Mouse (Mus musculus) embryonic fibroblast, embryonic 13.5 days (primary cell): ENCODE measurements at regions not wholly inside any gene's neighbourhood (a gene's known extent, or its start where the extent isn't known, plus 50 kb on each side); places are given as distances from the start of the nearest gene placed in this dataset.

Experiments
- H3K27ac ChIP-seq: 2 replicates; pipeline ENCODE4 v1.5.1; 2012; ENCODE audit warnings: low read length, control low read depth, inconsistent platforms; ENCODE audit not compliant: insufficient read depth
- H3K4me1 ChIP-seq: 2 replicates; pipeline ENCODE4 v1.6.1; 2011; ENCODE audit warnings: low read length; ENCODE audit not compliant: control insufficient read depth, insufficient read depth
- H3K4me3 ChIP-seq: 2 replicates; pipeline ENCODE4 v1.5.1; 2011; ENCODE audit warnings: mild to moderate bottlenecking, control low read depth, low read length; ENCODE audit not compliant: insufficient read depth
- CTCF ChIP-seq: IDR thresholded peaks from 2 replicates; pipeline ENCODE4 v1.5.1; 2011; ENCODE audit warnings: mild to moderate bottlenecking, control low read depth, low read length, moderate library complexity, borderline replicate concordance; ENCODE audit not compliant: insufficient read depth
- POLR2A ChIP-seq: IDR thresholded peaks from 2 replicates; pipeline ENCODE4 v1.6.1; 2011; ENCODE audit warnings: low read depth, mild to moderate bottlenecking, control low read depth, low read length, moderate library complexity

- TF ChIP-seq POLR2A (no peak), CTCF (no peak)
- no peaks in the 10 kb centered on the region for H3K4me1 ChIP-seq
- no peak overlapping the region for H3K27ac ChIP-seq
- H3K4me3 ChIP-seq, result no peak overlapping the region
Measured at GRCm38 (mm10) chr6:105020672-105021071, 528.1 kb downstream of the Cntn6 start.

DNA sequence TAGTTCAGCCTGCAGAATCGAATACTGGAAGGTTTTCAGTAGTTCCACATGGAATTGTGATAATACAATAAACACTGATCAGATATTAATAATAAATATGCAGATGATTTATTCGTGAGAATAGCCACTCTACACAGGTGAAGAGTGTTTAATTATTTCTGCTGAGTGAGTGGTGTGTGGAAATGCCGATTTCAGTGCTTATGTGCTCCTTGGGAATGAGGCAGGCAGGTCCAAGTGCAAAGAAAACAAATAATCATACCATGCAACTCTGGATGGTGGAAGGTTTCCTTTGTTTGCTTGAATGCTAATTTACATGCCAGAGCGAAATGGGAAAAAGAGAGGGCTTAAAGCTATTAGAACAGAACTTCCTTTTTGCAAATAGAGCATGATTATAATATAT lies 528.6 kb downstream of the Cntn6 start:
- Histone ChIP-seq H3K4me3 (no peak overlapping the region), H3K27ac (no peak overlapping the region), H3K4me1 (no peaks in the 10 kb centered on the region)
- TF ChIP-seq CTCF, result no peak
- no peak for TF ChIP-seq POLR2A

DNA sequence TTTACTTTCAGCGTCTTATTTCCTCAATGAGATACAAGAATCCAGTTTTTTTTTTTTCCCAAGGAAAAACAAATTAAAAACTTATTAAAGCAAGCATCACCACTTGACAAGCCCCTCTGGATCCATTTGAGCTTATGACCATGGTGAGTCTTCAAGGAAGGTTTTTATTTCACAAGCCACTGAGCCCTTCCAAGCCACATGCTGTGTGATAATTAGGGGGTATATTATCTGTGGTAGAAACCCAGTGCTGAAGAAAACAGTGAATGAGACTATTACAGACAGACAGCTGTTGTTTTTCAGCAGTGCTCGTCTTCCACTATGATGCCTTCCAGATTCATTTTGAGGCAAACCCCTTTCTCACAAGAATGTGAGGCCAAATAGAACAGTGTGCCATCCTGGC lies 573.6 kb downstream of the Cntn6 start:
- Histone ChIP-seq H3K27ac (no peak overlapping the region), H3K4me1 (no peaks in the 10 kb centered on the region), H3K4me3 (no peak overlapping the region)
- TF ChIP-seq CTCF (no peak), POLR2A (no peak)

DNA sequence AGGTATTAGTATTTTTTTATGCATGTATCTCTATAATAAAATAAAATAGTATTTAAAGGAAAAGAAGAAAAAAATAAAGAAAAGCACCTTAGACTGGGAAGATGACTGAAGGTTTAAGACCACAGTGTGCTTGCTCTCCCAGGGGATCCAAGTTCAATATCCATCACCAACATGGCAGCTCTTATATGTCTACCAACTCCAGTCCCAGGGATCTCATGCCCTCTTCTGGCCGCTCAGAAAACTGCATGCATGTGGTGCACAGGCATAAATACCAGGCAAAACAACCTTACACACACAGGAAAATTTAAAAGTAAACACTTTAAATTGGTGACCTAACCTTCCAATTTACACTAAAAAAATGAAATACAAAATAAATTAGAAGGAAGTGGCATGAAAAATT lies 586.6 kb upstream of the Cntn4 start:
- TF ChIP-seq CTCF (peak; percentile 52; the same call in 1 of the 2 replicates), POLR2A (no peak)
- H3K4me1 ChIP-seq, result no peaks in the 10 kb centered on the region
- H3K27ac ChIP-seq, result no peak overlapping the region
- H3K4me3 ChIP-seq, result no peak overlapping the region
